Mouse (Mus musculus) spleen, adult 2 months (tissue): ENCODE results near the gene Dcst1.

ENCODE experiments used
- CTCF ChIP-seq: fragments of 200-500 bp; IDR thresholded peaks from 2 replicates; pipeline ENCODE4 v1.5.1; 2011; ENCODE audit warnings: mild to moderate bottlenecking, inconsistent platforms; ENCODE audit not compliant: insufficient read depth, insufficient read length, insufficient replicate concordance; ENCODE audit errors: extremely low read depth
- POLR2A ChIP-seq: fragments of 200-500 bp; IDR thresholded peaks from 2 replicates; pipeline ENCODE4 v1.6.1; 2011; ENCODE audit warnings: low read depth, low read length, inconsistent platforms

GRCm38 (mm10) chr3:89354816-89355511, 10.1 kb downstream of the Dcst1 start:
- no peak for TF ChIP-seq POLR2A
- peak; percentile 77; the same call in 1 of the 2 replicates for TF ChIP-seq CTCF
